Mouse (Mus musculus): ENCODE results near the gene Abtb1. TPM values are rescaled to one million over a fixed set of nuclear protein-coding genes. Genes with fewer than 3 reads are reported as not detected.
A peak's percentile ranks its signal among the peaks of the same experiment; 100 is the strongest.

The Abtb1 gene
- polyA plus RNA-seq, 1 experiment from 2014 or later: 19.3 TPM

DNA sequence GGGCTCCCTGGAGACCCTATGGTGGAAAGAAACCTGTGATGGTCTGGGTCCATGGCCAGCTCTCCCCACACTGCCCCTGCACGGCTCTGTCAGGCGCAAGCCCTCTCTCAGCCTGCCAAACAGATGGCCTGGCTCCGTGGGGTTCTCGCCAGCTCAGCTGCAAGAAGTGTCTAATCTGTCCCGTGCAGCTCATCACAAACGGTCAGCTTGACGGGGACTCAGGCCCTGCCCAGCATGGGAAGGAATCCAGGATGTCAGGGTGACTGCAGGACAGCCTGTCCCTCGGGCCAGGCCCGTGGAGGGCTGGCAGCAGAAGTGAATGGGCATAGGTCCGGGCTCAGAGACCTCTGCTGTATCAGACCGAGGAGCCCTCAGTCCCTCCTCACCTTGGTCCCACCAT, 19.9 kb downstream of the Abtb1 start:
- H3K9ac ChIP-seq (ENCODE audit: low read length): no peak overlapping the region
- no peaks in the 10 kb centered on the region for H3K9me3 ChIP-seq (ENCODE audit: control insufficient read depth, low read length)
- H3K4me3 ChIP-seq (ENCODE audit: low read depth, low read length): no peak overlapping the region
- H3K27me3 ChIP-seq (ENCODE audit: control insufficient read depth, insufficient read depth, low read length): no peaks in the 10 kb centered on the region
- no peaks in the 10 kb centered on the region for H3K36me3 ChIP-seq (ENCODE audit: control insufficient read depth, insufficient read depth, low read length)
- H3K4me2 ChIP-seq (ENCODE audit: low read depth, severe bottlenecking): no peak overlapping the region
- ATAC-seq (ENCODE audit: insufficient number of reproducible peaks, low FRiP score, low TSS enrichment, low read depth) (no peak), DNase-seq (ENCODE audit: low spot score) (no peak)
- H3K27ac ChIP-seq (replicated peaks; ENCODE audit: low read depth, low read length): no peak overlapping the region
- 69% methylated on average over 11 of the region's 11 CpGs for WGBS
- 0 out of 2 replicates have a peak, but pooled peaks cover 4% of the 10 kb centered on the region for H3K4me1 ChIP-seq (ENCODE audit: control insufficient read depth, insufficient read depth, low read length)

DNA sequence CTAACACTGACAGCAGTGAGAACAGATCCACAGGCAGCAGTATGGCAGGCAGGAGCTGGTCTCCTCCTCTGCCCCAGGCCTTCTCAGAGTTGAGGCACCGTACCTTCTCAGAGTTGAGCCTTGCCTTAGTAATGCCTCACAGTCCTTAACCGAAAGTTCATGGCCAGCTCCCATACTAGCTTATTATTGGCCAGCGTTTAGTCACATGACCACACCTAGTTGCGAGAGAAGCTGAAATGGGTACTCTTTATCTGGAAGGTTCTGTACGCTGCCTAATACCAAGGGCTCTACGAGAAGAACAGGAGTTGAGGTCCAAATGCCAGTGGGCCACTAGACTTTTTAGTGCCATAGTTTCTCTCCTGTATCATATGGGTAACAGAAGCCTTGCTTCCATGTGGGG, 20.5 kb downstream of the Abtb1 start:
- H3K4me1 ChIP-seq (ENCODE audit: control insufficient read depth, insufficient read depth, low read length): 0 out of 2 replicates have a peak, but pooled peaks cover 4% of the 10 kb centered on the region
- no peak for ATAC-seq (ENCODE audit: insufficient number of reproducible peaks, low FRiP score, low TSS enrichment, low read depth)
- WGBS: 90% methylated on average over 6 of the region's 6 CpGs

DNA sequence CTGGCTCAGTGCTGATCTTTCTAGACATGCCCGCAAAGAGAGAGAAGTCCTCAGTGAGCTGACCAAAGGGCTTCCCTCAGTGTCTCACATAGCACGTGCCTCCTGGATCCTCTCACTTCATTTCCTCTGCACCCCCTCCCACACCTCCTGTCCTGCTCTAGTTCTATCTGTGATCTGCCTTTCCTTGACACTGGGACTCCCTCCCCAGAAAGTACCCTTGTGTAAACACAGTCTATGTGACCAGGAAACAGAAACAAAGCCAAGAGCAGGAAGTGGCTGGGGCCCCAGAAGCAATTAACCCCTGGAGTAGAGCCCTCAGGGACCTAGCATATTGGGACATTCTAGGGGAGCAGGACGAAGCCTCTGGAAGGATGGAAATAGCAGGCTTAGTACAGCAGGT, 20.9 kb downstream of the Abtb1 start:
- Histone ChIP-seq H3K4me1 (ENCODE audit: control insufficient read depth, insufficient read depth, low read length) (0 out of 2 replicates have a peak, but pooled peaks cover 4% of the 10 kb centered on the region), H3K9ac (ENCODE audit: low read length) (no peak overlapping the region), H3K27me3 (ENCODE audit: control insufficient read depth, insufficient read depth, low read length) (no peaks in the 10 kb centered on the region), H3K4me2 (ENCODE audit: low read depth, severe bottlenecking) (no peak overlapping the region), H3K4me3 (ENCODE audit: low read depth, low read length) (no peak overlapping the region), H3K9me3 (ENCODE audit: control insufficient read depth, low read length) (no peaks in the 10 kb centered on the region), H3K36me3 (ENCODE audit: control insufficient read depth, insufficient read depth, low read length) (no peaks in the 10 kb centered on the region), H3K27ac (replicated peaks; ENCODE audit: low read depth, low read length) (no peak overlapping the region)
- no peak for DNase-seq (ENCODE audit: low spot score)
- ATAC-seq (ENCODE audit: insufficient number of reproducible peaks, low FRiP score, low TSS enrichment, low read depth): no peak
- 49% methylated on average over 3 of the region's 3 CpGs for WGBS

More for the DNA sequence above, 20.5 kb downstream of the Abtb1 start:
- Histone ChIP-seq H3K9ac (ENCODE audit: low read length) (no peak overlapping the region), H3K27me3 (ENCODE audit: control insufficient read depth, insufficient read depth, low read length) (no peaks in the 10 kb centered on the region), H3K36me3 (ENCODE audit: control insufficient read depth, insufficient read depth, low read length) (no peaks in the 10 kb centered on the region), H3K4me2 (ENCODE audit: low read depth, severe bottlenecking) (no peak overlapping the region), H3K4me3 (ENCODE audit: low read depth, low read length) (no peak overlapping the region), H3K9me3 (ENCODE audit: control insufficient read depth, low read length) (no peaks in the 10 kb centered on the region), H3K27ac (replicated peaks; ENCODE audit: low read depth, low read length) (no peak overlapping the region)
- no peak for DNase-seq (ENCODE audit: low spot score)

DNA sequence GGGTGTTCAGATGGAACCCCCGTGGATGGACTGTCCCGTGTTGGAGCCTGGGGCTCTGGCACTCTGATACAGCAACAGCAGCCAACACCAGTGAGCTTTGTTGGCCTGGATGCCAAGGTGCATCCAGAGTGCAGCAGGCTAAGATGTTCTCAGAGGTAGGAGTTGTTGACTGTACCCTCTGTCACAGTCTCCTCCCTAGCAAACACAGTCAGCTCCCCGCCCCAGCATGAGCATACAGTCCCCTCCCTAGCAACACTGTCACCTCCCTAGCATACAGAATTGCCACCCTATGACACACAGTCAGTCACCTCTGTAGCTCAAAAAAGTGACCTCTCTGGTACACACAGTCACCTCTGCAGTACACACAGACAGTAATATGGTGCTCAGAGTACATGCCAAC, 24.9 kb downstream of the Abtb1 start:
- no peaks in the 10 kb centered on the region for H3K27me3 ChIP-seq (ENCODE audit: control insufficient read depth, insufficient read depth, low read length)
- WGBS: 77% methylated on average over 3 of the region's 3 CpGs
- peaks cover 7% of the 10 kb centered on the region for H3K4me1 ChIP-seq (ENCODE audit: control insufficient read depth, insufficient read depth, low read length)
- no peak overlapping the region for H3K9ac ChIP-seq (ENCODE audit: low read length)
- no peaks in the 10 kb centered on the region for H3K36me3 ChIP-seq (ENCODE audit: control insufficient read depth, insufficient read depth, low read length)
- no peak overlapping the region for H3K27ac ChIP-seq (replicated peaks; ENCODE audit: low read depth, low read length)
- H3K9me3 ChIP-seq (ENCODE audit: control insufficient read depth, low read length): no peaks in the 10 kb centered on the region
- DNase-seq (ENCODE audit: low spot score) (no peak), ATAC-seq (ENCODE audit: insufficient number of reproducible peaks, low FRiP score, low TSS enrichment, low read depth) (no peak)
- no peak overlapping the region for H3K4me3 ChIP-seq (ENCODE audit: low read depth, low read length)
- H3K4me2 ChIP-seq (ENCODE audit: low read depth, severe bottlenecking): no peak overlapping the region

DNA sequence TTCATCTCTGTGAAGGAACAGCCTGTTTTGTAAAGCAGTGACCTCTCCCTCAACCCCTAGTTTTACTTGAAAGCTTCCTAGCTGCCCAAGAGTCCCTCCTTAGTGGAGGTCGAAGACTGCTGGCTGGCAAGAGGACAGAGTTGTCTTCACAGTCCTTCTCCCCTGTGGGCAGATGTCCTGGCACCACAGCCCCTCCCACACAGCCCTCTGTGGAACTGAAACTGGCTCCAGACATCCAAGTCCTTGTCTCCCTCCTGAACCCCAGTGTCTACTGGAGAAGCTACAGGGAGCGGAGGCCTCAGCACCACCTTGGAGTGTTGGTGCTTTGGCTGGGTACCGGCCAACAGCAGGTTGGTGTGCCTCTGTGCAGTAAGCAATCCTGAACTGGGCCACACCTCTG, 26.3 kb downstream of the Abtb1 start:
- ATAC-seq (ENCODE audit: insufficient number of reproducible peaks, low FRiP score, low TSS enrichment, low read depth): no peak
- no peak overlapping the region for H3K27ac ChIP-seq (replicated peaks; ENCODE audit: low read depth, low read length)

DNA sequence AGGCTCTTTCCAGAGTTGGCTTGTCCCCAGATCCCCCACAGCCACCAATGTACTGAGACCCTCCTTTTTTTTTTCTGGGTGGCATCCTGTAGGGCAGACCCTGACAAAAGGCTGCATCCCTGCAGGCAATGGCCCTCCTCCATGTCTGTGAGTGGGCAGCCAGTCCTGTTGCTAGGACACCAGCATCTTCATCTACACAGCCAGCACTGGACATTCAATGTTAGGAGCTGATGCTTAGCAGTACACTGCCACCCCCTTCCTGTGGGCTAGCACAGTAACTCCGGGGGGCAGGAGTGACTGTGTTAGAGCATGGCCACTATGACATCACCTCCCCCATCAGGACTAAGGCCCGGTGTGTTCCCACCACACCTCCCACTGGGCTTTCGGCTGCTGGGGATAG, 26.7 kb downstream of the Abtb1 start:
- DNase-seq (ENCODE audit: low spot score) (no peak), ATAC-seq (ENCODE audit: insufficient number of reproducible peaks, low FRiP score, low TSS enrichment, low read depth) (no peak)
- 88% methylated on average over 3 of the region's 3 CpGs for WGBS
- no peak overlapping the region for H3K27ac ChIP-seq (replicated peaks; ENCODE audit: low read depth, low read length)
- no peak overlapping the region for H3K4me2 ChIP-seq (ENCODE audit: low read depth, severe bottlenecking)
- H3K27me3 ChIP-seq (ENCODE audit: control insufficient read depth, insufficient read depth, low read length): no peaks in the 10 kb centered on the region
- H3K36me3 ChIP-seq (ENCODE audit: control insufficient read depth, insufficient read depth, low read length): no peaks in the 10 kb centered on the region
- no peaks in the 10 kb centered on the region for H3K9me3 ChIP-seq (ENCODE audit: control insufficient read depth, low read length)
- no peak overlapping the region for H3K4me3 ChIP-seq (ENCODE audit: low read depth, low read length)
- H3K4me1 ChIP-seq (ENCODE audit: control insufficient read depth, insufficient read depth, low read length): peaks cover 10% of the 10 kb centered on the region
- no peak overlapping the region for H3K9ac ChIP-seq (ENCODE audit: low read length)

More for the DNA sequence above, 26.3 kb downstream of the Abtb1 start:
- no peak overlapping the region for H3K4me3 ChIP-seq (ENCODE audit: low read depth, low read length)
- H3K4me1 ChIP-seq (ENCODE audit: control insufficient read depth, insufficient read depth, low read length): peaks cover 10% of the 10 kb centered on the region
- H3K9me3 ChIP-seq (ENCODE audit: control insufficient read depth, low read length): no peaks in the 10 kb centered on the region
- H3K4me2 ChIP-seq (ENCODE audit: low read depth, severe bottlenecking): no peak overlapping the region
- no peaks in the 10 kb centered on the region for H3K36me3 ChIP-seq (ENCODE audit: control insufficient read depth, insufficient read depth, low read length)
- H3K27me3 ChIP-seq (ENCODE audit: control insufficient read depth, insufficient read depth, low read length): no peaks in the 10 kb centered on the region
- no peak for DNase-seq (ENCODE audit: low spot score)
- 93% methylated on average over 3 of the region's 3 CpGs for WGBS
- H3K9ac ChIP-seq (ENCODE audit: low read length): no peak overlapping the region

DNA sequence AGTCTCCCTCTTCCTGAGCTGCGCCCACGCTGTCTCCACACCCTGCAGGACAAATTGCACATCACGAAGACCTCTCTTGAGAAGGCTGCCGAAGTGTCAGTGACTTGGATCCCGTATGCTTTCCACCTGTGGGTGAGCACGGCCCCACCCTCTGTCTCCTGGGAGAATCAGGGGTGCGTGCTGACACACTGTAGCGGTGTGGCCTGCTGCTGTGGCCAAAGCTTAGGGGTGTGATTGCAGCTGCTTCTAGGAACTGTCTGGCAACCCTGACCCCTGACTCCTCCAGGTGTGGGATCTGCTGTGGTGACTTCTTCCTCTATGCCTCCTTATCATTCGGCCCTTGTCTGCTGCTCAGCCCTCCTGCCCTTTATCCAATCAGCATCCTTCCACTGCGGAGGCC, 28.0 kb downstream of the Abtb1 start:
- H3K4me1 ChIP-seq (ENCODE audit: control insufficient read depth, insufficient read depth, low read length): peaks cover 8% of the 10 kb centered on the region
- 75% methylated on average over 10 of the region's 10 CpGs for WGBS
- ATAC-seq (ENCODE audit: insufficient number of reproducible peaks, low FRiP score, low TSS enrichment, low read depth): no peak
- no peak overlapping the region for H3K4me3 ChIP-seq (ENCODE audit: low read depth, low read length)
- no peaks in the 10 kb centered on the region for H3K9me3 ChIP-seq (ENCODE audit: control insufficient read depth, low read length)
- no peaks in the 10 kb centered on the region for H3K36me3 ChIP-seq (ENCODE audit: control insufficient read depth, insufficient read depth, low read length)
- no peak overlapping the region for H3K27ac ChIP-seq (replicated peaks; ENCODE audit: low read depth, low read length)
- no peak overlapping the region for H3K9ac ChIP-seq (ENCODE audit: low read length)
- no peak for DNase-seq (ENCODE audit: low spot score)
- H3K4me2 ChIP-seq (ENCODE audit: low read depth, severe bottlenecking): no peak overlapping the region
- no peaks in the 10 kb centered on the region for H3K27me3 ChIP-seq (ENCODE audit: control insufficient read depth, insufficient read depth, low read length)

DNA sequence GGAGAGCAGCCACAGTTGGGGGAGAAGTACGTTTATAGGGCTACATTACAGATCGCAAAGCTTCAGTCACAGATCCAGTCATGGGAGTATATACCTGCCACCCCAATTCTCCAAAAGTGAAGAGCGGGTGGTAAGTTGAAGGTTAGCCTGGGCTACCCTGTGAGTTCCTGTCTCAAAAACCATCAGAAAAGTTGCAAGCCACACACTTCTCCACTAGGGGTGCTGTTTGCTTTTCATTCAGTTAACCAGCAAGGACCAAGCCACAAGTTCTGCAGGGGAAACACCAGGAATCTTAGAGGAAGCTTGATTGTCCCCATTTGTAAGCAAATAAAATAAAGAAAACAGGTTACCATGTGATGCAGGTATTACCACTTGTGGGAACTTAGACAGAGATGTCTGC, 28.9 kb downstream of the Abtb1 start:
- WGBS: 72% methylated on average over 3 of the region's 3 CpGs
- DNase-seq (ENCODE audit: low spot score): peak; percentile 64
- H3K9ac ChIP-seq (ENCODE audit: low read length): no peak overlapping the region

DNA sequence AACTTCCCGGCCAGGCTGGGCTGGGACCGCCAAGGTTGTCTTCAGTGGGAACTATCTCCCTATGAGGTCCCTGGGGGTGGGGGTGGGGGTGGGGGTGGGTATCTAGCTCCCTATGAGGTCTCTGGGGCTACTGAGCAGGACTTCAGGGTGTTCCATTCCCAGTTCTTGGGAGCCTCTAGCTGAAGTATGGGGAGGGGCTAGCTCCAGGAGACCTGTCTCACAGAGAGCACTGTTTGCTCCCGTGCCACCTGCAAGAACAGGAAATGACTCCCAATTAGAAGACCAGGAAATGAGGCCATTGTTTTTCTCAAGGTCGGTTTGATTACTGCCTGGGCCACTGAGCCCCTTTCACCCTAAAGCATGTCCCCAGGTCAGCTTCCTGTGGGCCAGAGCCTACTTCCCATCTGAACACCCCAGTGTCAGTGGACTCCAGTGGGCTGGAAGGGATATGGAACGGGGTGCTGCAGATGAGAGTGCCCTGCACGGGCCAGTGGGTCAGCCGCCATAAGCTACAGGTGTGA, 29.8 kb downstream of the Abtb1 start:
- Histone ChIP-seq H3K9ac (ENCODE audit: low read length) (no peak overlapping the region), H3K4me3 (ENCODE audit: low read depth, low read length) (no peak overlapping the region), H3K27me3 (ENCODE audit: control insufficient read depth, insufficient read depth, low read length) (no peaks in the 10 kb centered on the region), H3K4me2 (ENCODE audit: low read depth, severe bottlenecking) (no peak overlapping the region), H3K36me3 (ENCODE audit: control insufficient read depth, insufficient read depth, low read length) (no peaks in the 10 kb centered on the region), H3K4me1 (ENCODE audit: control insufficient read depth, insufficient read depth, low read length) (peaks cover 8% of the 10 kb centered on the region), H3K9me3 (ENCODE audit: control insufficient read depth, low read length) (no peaks in the 10 kb centered on the region), H3K27ac (replicated peaks; ENCODE audit: low read depth, low read length) (no peak overlapping the region)
- DNase-seq (ENCODE audit: low spot score) (no peak), ATAC-seq (ENCODE audit: insufficient number of reproducible peaks, low FRiP score, low TSS enrichment, low read depth) (no peak)
- 45% methylated on average over 7 of the region's 7 CpGs for WGBS

More for the DNA sequence above, 28.9 kb downstream of the Abtb1 start:
- Histone ChIP-seq H3K9me3 (ENCODE audit: control insufficient read depth, low read length) (no peaks in the 10 kb centered on the region), H3K36me3 (ENCODE audit: control insufficient read depth, insufficient read depth, low read length) (no peaks in the 10 kb centered on the region), H3K27me3 (ENCODE audit: control insufficient read depth, insufficient read depth, low read length) (no peaks in the 10 kb centered on the region), H3K27ac (replicated peaks; ENCODE audit: low read depth, low read length) (no peak overlapping the region), H3K4me3 (ENCODE audit: low read depth, low read length) (no peak overlapping the region), H3K4me1 (ENCODE audit: control insufficient read depth, insufficient read depth, low read length) (peaks cover 8% of the 10 kb centered on the region), H3K4me2 (ENCODE audit: low read depth, severe bottlenecking) (no peak overlapping the region)
- no peak for ATAC-seq (ENCODE audit: insufficient number of reproducible peaks, low FRiP score, low TSS enrichment, low read depth)

Measured in limb, embryonic 11.5 days (tissue).